Mouse (Mus musculus) embryonic fibroblast, embryonic 13.5 days (primary cell): ENCODE results near the gene Wnt6.

Experiments
- CTCF ChIP-seq: IDR thresholded peaks from 2 replicates; pipeline ENCODE4 v1.5.1; 2011; ENCODE audit warnings: mild to moderate bottlenecking, control low read depth, low read length, moderate library complexity, borderline replicate concordance; ENCODE audit not compliant: insufficient read depth
- POLR2A ChIP-seq: IDR thresholded peaks from 2 replicates; pipeline ENCODE4 v1.6.1; 2011; ENCODE audit warnings: low read depth, mild to moderate bottlenecking, control low read depth, low read length, moderate library complexity

GRCm38 (mm10) chr1:74830061-74830460 lies 58.4 kb downstream of the Wnt6 start:
- TF ChIP-seq POLR2A (no peak), CTCF (no peak)
